Mouse (Mus musculus): ENCODE measurements at regions not wholly inside any gene's neighbourhood (a gene's known extent, or its start where the extent isn't known, plus 50 kb on each side); places are given as distances from the start of the nearest gene placed in this dataset.

- TF ChIP-seq EP300 (IDR thresholded peaks at IDR 0.05; ENCODE audit: low read depth) = no peak
- peak; percentile 70 for TF ChIP-seq CTCF (IDR thresholded peaks at IDR 0.05; ENCODE audit: low read depth)
Measured at GRCm38 (mm10) chr1:75925802-75926201, 379.7 kb downstream of the Slc4a3 start.

Data from liver, postnatal 0 days (tissue).